Mouse (Mus musculus) heart, adult 11 months (tissue): Measurements from ENCODE around the gene Incenp.
"Not testable (repeated sequence)": the region's sequence is repeated elsewhere in the genome, so short reads cannot be mapped to it uniquely, and the experiment has no call there.

Source experiments
- DNase-seq: peaks from one replicate; pipeline ENCODE4 v3.0.0; 2022

Incenp gene

DNA sequence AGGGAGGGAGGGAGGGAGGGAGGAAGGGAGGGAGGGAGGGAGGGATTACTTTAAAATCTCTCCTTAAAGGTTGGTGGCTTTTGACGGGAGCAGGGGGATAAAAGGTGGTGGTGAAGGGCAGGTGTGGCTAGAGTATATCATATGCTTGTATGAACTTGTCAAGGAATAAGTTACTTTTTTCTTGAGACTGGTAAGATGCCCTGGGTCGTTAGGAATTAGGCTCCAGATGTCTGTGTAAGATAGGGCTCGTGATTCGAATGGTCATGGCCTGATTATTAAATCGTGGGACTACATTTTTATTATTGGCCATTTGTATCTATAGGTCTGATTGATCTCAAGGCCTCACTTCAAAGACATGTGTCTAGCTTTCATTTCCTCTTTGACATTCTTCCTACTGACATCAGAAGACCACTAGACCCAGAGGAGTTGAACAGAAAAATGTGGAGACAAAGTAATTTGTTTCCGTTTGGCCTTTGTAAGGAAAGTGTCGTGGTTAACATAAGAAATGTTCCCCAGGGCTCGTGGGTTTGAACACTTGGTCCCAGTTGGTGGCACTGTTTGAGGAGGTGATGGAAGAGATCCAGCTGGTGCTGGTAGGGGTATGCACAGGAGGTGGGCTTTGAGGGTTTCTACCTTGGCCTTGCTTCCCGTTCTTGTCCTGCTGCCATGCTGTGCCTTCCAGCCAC, 19.0 kb upstream of the Incenp start:
- DNase-seq = peak; percentile 61

GRCm38 (mm10) chr19:9917727-9918126, 18.4 kb upstream of the Incenp start:
- peak; percentile 93 for DNase-seq

GRCm38 (mm10) chr19:9915935-9916334, 16.6 kb upstream of the Incenp start:
- peak; percentile 93 for DNase-seq

DNA sequence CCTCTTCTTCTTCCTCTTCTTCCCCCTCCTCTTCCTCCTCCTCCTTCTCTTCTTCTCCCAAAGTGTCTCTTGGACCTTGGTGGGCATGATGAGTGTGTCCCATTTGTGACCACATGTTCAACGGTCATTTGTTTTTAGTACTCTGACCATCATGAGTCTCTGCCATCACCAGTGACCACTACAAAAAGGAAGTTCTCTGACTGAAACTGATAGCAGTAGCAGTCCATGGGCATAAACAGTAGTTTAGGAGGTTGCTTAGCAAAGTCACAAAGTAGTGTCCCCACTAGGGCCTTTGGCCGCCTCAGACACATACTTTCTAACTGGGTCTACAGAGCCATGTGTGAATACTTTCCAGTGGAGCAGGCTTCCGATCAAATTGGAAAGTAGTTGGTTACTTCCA, 15.0 kb upstream of the Incenp start:
- DNase-seq = peak; percentile 89

- peak; percentile 93 for DNase-seq
Measured at GRCm38 (mm10) chr19:9913784-9914183, 14.4 kb upstream of the Incenp start.

GRCm38 (mm10) chr19:9911314-9911754, 12.0 kb upstream of the Incenp start:
- peak; percentile 91 for DNase-seq

- DNase-seq = peak; percentile 43
Measured at GRCm38 (mm10) chr19:9909351-9909750, 10.0 kb upstream of the Incenp start.

DNA sequence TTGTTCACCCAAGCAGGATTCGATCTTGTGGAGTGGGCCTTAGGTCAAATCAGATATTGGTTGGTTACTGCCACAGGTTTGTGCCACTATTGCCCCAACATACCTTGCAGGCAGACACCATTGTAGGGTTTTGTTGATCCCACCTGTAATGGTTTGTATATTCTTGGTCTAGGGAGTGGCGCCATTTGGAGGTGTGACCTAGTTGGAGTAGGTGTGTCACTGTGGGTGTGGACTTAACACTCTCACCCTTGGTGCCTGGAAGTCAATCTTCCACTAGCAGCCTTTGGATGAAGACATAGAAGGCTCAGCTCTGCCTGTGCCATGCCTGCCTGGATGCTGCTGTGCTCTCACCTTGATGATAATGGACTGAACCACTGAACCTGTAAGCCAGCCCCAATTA, 1.3 kb upstream of the Incenp start:
- peak; percentile 88 for DNase-seq

DNA sequence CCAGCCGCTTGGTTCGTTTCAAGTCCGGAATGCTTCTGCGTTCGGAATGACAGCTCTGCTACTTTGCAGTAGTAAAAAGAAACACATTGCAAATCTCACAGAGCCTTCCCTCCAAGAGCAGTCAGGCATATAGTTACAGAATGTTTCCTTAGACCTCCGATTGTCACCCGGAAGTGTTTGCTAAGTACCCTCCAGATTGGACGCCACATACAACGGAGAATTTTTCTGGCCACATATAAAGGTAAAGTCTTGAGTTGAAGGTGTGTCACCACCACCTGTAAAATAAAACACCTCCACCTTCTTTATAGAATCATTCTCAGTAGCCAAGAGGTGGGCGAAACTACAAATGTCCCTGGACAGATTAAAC, 412 bp upstream of the Incenp start:
- no peak for DNase-seq

DNA sequence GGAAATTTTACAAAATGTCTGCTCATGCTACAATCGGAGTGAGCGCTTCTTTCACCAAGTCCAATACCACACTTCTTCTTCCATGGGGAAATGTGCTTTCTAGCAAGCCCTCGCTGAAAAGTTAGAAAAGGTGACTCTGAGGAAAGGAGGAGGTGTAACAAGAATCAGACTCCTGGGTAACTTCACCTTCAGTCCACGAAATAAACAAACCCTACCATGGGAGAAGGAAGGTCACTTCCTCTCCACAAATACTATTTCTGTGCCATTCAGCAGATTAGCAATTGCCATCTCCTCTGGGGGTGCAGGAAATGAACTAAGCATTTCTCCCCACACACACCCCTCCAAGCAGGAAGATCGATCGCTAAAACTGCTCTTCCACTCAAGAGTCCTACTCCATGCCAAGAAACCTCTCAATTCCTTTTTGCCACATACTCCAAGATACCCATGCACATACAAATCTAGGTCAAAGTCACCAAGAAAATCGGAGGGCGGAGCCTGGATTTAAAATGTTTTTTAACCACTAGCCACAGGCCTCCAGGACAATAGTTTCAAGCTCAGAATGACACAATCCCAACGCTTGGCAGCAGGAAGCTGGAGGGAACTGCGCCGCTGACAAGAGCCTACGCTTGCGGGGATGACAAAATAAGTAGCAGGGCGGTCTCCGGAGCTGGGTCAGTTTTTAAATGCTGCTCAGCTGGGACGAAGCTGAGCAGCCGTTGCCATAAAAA, 848 bp downstream of the Incenp start:
- peak; percentile 91 for DNase-seq

GRCm38 (mm10) chr19:9896067-9896466, 3.3 kb downstream of the Incenp start:
- no peak for DNase-seq

GRCm38 (mm10) chr19:9886771-9887170, 12.6 kb downstream of the Incenp start:
- peak; percentile 61 for DNase-seq

DNA sequence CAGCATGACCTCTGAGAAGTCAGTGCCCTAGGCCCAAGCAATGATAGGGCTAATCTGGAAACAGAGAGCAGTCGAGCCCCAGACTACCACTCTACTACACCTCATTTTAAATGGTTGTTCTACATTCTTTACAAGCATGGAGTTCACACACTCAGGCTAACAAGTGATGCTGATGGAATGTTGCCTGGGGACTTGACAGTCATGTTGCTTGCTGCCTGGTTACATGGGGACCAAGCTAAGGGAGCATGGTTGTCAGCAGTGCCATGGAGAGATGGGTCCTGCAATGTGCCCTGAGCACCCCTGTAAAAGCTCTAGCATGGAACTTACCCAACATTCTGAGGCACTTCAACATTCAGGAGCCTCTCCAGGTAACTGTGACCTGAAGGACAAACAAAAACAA, 13.0 kb downstream of the Incenp start:
- DNase-seq = peak; percentile 52

- DNase-seq = peak; percentile 58
Measured at GRCm38 (mm10) chr19:9878186-9878835, 21.0 kb downstream of the Incenp start.

- no peak for DNase-seq
Measured at GRCm38 (mm10) chr19:9865466-9865865, 33.9 kb downstream of the Incenp start.

GRCm38 (mm10) chr19:9864856-9865255, 34.5 kb downstream of the Incenp start:
- DNase-seq = no peak

DNA sequence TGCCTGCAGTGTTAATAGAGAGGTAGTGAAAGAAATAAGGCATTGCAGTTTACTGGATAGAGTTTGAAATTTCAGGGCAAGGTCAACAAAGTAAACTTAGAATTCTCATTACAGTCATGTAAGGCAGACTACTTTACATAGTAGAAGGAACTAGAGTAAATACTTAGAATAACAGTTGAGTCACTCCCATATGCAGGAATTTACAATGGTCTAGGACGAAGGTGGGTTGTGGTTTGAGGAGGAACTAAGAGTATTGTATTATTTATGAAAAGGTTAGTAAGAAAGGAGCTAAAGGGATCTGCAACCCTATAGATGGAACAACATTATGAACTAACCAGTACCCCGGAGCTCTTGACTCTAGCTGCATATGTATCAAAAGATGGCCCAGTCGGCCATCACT, 38.5 kb downstream of the Incenp start:
- DNase-seq = not testable (repeated sequence)

- not testable (repeated sequence) for DNase-seq
Measured at GRCm38 (mm10) chr19:9849368-9850075, 49.8 kb downstream of the Incenp start.

GRCm38 (mm10) chr19:9847262-9847661, 52.1 kb downstream of the Incenp start, which contains the start of gene Scgb2a2:
Gene Scgb2a2, plus strand, starts transcription at chr19:9847562.
- no peak for DNase-seq

DNA sequence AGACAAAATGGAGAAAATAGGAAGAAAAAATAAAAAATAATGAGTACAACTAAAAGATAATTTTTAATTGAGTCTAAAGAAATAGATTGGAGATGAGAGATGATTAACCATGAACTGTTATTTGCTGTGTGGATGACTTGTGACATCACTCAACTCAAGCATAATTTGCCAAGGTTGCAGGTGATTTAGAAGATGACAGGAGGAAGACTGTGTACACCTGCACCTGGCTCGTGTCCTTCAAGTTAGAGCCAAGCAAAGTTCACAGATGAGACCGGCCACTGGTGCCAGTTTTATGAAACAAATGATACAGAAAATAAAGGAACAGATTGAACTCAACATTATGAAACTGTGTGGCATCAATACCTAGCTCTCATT, 62.0 kb downstream of the Incenp start:
- DNase-seq = no peak

GRCm38 (mm10) chr19:9836581-9837340, 62.6 kb downstream of the Incenp start:
- DNase-seq = peak; percentile 91
